Mouse (Mus musculus): Measurements from ENCODE around the gene Ube3a. TPM values are rescaled to one million over a fixed set of nuclear protein-coding genes. Genes with fewer than 3 reads are reported as not detected.

The Ube3a gene
- polyA plus RNA-seq (2014; fragmentation: Nextera tagmentation; extraction: Ambion mirVana): 165 and 185 TPM in 2 replicates

GRCm38 (mm10) chr7:59228045-59228865 is at the start of gene Ube3a:
Gene Ube3a, plus strand, starts transcription at chr7:59228750.
- Histone ChIP-seq H3K36me3 (ENCODE audit: control insufficient read depth, insufficient read depth, low read length) (no peaks in the 10 kb centered on the region), H3K4me3 (ENCODE audit: low read depth, low read length) (peak within 1 kb of the TSS; percentile 94), H3K9me3 (ENCODE audit: control insufficient read depth, low read length) (no peaks in the 10 kb centered on the region), H3K27ac (ENCODE audit: low read depth, low read length) (peak within 1 kb of the TSS; percentile 97), H3K4me1 (ENCODE audit: control insufficient read depth, insufficient read depth, low read length) (peaks cover 13% of the 10 kb centered on the region), H3K4me2 (ENCODE audit: low read depth, low read length) (peak within 1 kb of the TSS; percentile 64), H3K27me3 (ENCODE audit: control insufficient read depth, insufficient read depth, low read length) (peaks cover 3% of the 10 kb centered on the region; the same call in 1 of the 2 replicates), H3K9ac (replicated peaks; ENCODE audit: low read depth, low read length) (peak within 1 kb of the TSS; percentile 98)
- peak; percentile 97 for ATAC-seq (ENCODE audit: low read depth)
- under 1% methylated on average over 50 of the region's 50 CpGs for WGBS

GRCm38 (mm10) chr7:59192831-59193230 is 35.7 kb upstream of the Ube3a start:
- Histone ChIP-seq H3K27me3 (ENCODE audit: control insufficient read depth, insufficient read depth, low read length) (no peaks in the 10 kb centered on the region), H3K27ac (ENCODE audit: low read depth, low read length) (no peak overlapping the region), H3K36me3 (ENCODE audit: control insufficient read depth, insufficient read depth, low read length) (no peaks in the 10 kb centered on the region), H3K4me1 (ENCODE audit: control insufficient read depth, insufficient read depth, low read length) (no peaks in the 10 kb centered on the region), H3K9ac (replicated peaks; ENCODE audit: low read depth, low read length) (no peak overlapping the region), H3K9me3 (ENCODE audit: control insufficient read depth, low read length) (no peaks in the 10 kb centered on the region), H3K4me3 (ENCODE audit: low read depth, low read length) (no peak overlapping the region), H3K4me2 (ENCODE audit: low read depth, low read length) (no peak overlapping the region)
- no peak for ATAC-seq (ENCODE audit: low read depth)

GRCm38 (mm10) chr7:59214911-59215310 is 13.6 kb upstream of the Ube3a start:
- Histone ChIP-seq H3K4me1 (ENCODE audit: control insufficient read depth, insufficient read depth, low read length) (no peaks in the 10 kb centered on the region), H3K9me3 (ENCODE audit: control insufficient read depth, low read length) (peaks cover 5% of the 10 kb centered on the region), H3K36me3 (ENCODE audit: control insufficient read depth, insufficient read depth, low read length) (no peaks in the 10 kb centered on the region), H3K4me3 (ENCODE audit: low read depth, low read length) (no peak overlapping the region), H3K27me3 (ENCODE audit: control insufficient read depth, insufficient read depth, low read length) (no peaks in the 10 kb centered on the region), H3K4me2 (ENCODE audit: low read depth, low read length) (no peak overlapping the region), H3K9ac (replicated peaks; ENCODE audit: low read depth, low read length) (no peak overlapping the region), H3K27ac (ENCODE audit: low read depth, low read length) (no peak overlapping the region)
- 67% methylated on average over 1 of the region's 1 CpGs for WGBS
- ATAC-seq (ENCODE audit: low read depth): no peak

GRCm38 (mm10) chr7:59221244-59221643 is 7.3 kb upstream of the Ube3a start:
- Histone ChIP-seq H3K4me1 (ENCODE audit: control insufficient read depth, insufficient read depth, low read length) (no peaks in the 10 kb centered on the region), H3K9me3 (ENCODE audit: control insufficient read depth, low read length) (no peaks in the 10 kb centered on the region), H3K9ac (replicated peaks; ENCODE audit: low read depth, low read length) (no peak overlapping the region), H3K27ac (ENCODE audit: low read depth, low read length) (no peak overlapping the region), H3K4me3 (ENCODE audit: low read depth, low read length) (no peak overlapping the region), H3K4me2 (ENCODE audit: low read depth, low read length) (no peak overlapping the region), H3K27me3 (ENCODE audit: control insufficient read depth, insufficient read depth, low read length) (no peaks in the 10 kb centered on the region), H3K36me3 (ENCODE audit: control insufficient read depth, insufficient read depth, low read length) (no peaks in the 10 kb centered on the region)
- WGBS: 96% methylated on average over 1 of the region's 1 CpGs
- no peak for ATAC-seq (ENCODE audit: low read depth)

GRCm38 (mm10) chr7:59228866-59229182 is 274 bp downstream of the Ube3a start:
- Histone ChIP-seq H3K36me3 (ENCODE audit: control insufficient read depth, insufficient read depth, low read length) (no peaks in the 10 kb centered on the region), H3K4me3 (ENCODE audit: low read depth, low read length) (peak overlapping the region; percentile 94), H3K27me3 (ENCODE audit: control insufficient read depth, insufficient read depth, low read length) (peaks cover 3% of the 10 kb centered on the region; the same call in 1 of the 2 replicates), H3K9ac (replicated peaks; ENCODE audit: low read depth, low read length) (peak overlapping the region; percentile 98), H3K9me3 (ENCODE audit: control insufficient read depth, low read length) (no peaks in the 10 kb centered on the region), H3K27ac (ENCODE audit: low read depth, low read length) (peak overlapping the region; percentile 97), H3K4me2 (ENCODE audit: low read depth, low read length) (peak overlapping the region; percentile 64; the same call in 1 of the 2 replicates), H3K4me1 (ENCODE audit: control insufficient read depth, insufficient read depth, low read length) (peaks cover 13% of the 10 kb centered on the region)
- ATAC-seq (ENCODE audit: low read depth): peak; percentile 80
- under 1% methylated on average over 39 of the region's 39 CpGs for WGBS

- WGBS: under 1% methylated on average over 47 of the region's 52 CpGs
- peak overlapping the region; percentile 64 for H3K4me2 ChIP-seq (ENCODE audit: low read depth, low read length)
- H3K4me3 ChIP-seq (ENCODE audit: low read depth, low read length): peak overlapping the region; percentile 94
Measured at GRCm38 (mm10) chr7:59229183-59229911, 797 bp downstream of the Ube3a start.

GRCm38 (mm10) chr7:59230304-59230703 is 1.8 kb downstream of the Ube3a start:
- no peaks in the 10 kb centered on the region for H3K9me3 ChIP-seq (ENCODE audit: control insufficient read depth, low read length)
- no peak for ATAC-seq (ENCODE audit: low read depth)
- WGBS: 52% methylated on average over 4 of the region's 4 CpGs
- H3K27me3 ChIP-seq (ENCODE audit: control insufficient read depth, insufficient read depth, low read length): peaks cover 3% of the 10 kb centered on the region; the same call in 1 of the 2 replicates
- H3K4me1 ChIP-seq (ENCODE audit: control insufficient read depth, insufficient read depth, low read length): peaks cover 13% of the 10 kb centered on the region
- H3K4me3 ChIP-seq (ENCODE audit: low read depth, low read length): peak overlapping the region; percentile 94
- peak overlapping the region; percentile 64 for H3K4me2 ChIP-seq (ENCODE audit: low read depth, low read length)
- H3K27ac ChIP-seq (ENCODE audit: low read depth, low read length): no peak overlapping the region
- H3K36me3 ChIP-seq (ENCODE audit: control insufficient read depth, insufficient read depth, low read length): no peaks in the 10 kb centered on the region
- peak overlapping the region; percentile 98 for H3K9ac ChIP-seq (replicated peaks; ENCODE audit: low read depth, low read length)

More at GRCm38 (mm10) chr7:59229183-59229911, 797 bp downstream of the Ube3a start:
- no peaks in the 10 kb centered on the region for H3K36me3 ChIP-seq (ENCODE audit: control insufficient read depth, insufficient read depth, low read length)
- H3K27me3 ChIP-seq (ENCODE audit: control insufficient read depth, insufficient read depth, low read length): peaks cover 3% of the 10 kb centered on the region; the same call in 1 of the 2 replicates
- peak overlapping the region; percentile 98 for H3K9ac ChIP-seq (replicated peaks; ENCODE audit: low read depth, low read length)
- H3K4me1 ChIP-seq (ENCODE audit: control insufficient read depth, insufficient read depth, low read length): peaks cover 13% of the 10 kb centered on the region
- no peaks in the 10 kb centered on the region for H3K9me3 ChIP-seq (ENCODE audit: control insufficient read depth, low read length)
- peak; percentile 61 for ATAC-seq (ENCODE audit: low read depth)
- H3K27ac ChIP-seq (ENCODE audit: low read depth, low read length): peak overlapping the region; percentile 97

GRCm38 (mm10) chr7:59230768-59231167 is 2.2 kb downstream of the Ube3a start:
- 40% methylated on average over 5 of the region's 5 CpGs for WGBS
- ATAC-seq (ENCODE audit: low read depth): no peak
- H3K27me3 ChIP-seq (ENCODE audit: control insufficient read depth, insufficient read depth, low read length): peaks cover 3% of the 10 kb centered on the region; the same call in 1 of the 2 replicates
- H3K4me1 ChIP-seq (ENCODE audit: control insufficient read depth, insufficient read depth, low read length): peaks cover 13% of the 10 kb centered on the region
- H3K27ac ChIP-seq (ENCODE audit: low read depth, low read length): no peak overlapping the region
- H3K9me3 ChIP-seq (ENCODE audit: control insufficient read depth, low read length): no peaks in the 10 kb centered on the region
- H3K36me3 ChIP-seq (ENCODE audit: control insufficient read depth, insufficient read depth, low read length): no peaks in the 10 kb centered on the region
- H3K4me3 ChIP-seq (ENCODE audit: low read depth, low read length): peak overlapping the region; percentile 94
- peak overlapping the region; percentile 64 for H3K4me2 ChIP-seq (ENCODE audit: low read depth, low read length)
- 0 out of 2 replicates have a peak overlapping the region, but pooled peaks have one; percentile 2 for H3K9ac ChIP-seq (replicated peaks; ENCODE audit: low read depth, low read length)

- Histone ChIP-seq H3K9ac (replicated peaks; ENCODE audit: low read depth, low read length) (no peak overlapping the region), H3K27me3 (ENCODE audit: control insufficient read depth, insufficient read depth, low read length) (peaks cover 3% of the 10 kb centered on the region; the same call in 1 of the 2 replicates), H3K36me3 (ENCODE audit: control insufficient read depth, insufficient read depth, low read length) (no peaks in the 10 kb centered on the region), H3K4me3 (ENCODE audit: low read depth, low read length) (no peak overlapping the region), H3K27ac (ENCODE audit: low read depth, low read length) (no peak overlapping the region), H3K4me2 (ENCODE audit: low read depth, low read length) (peak overlapping the region; percentile 23; the same call in 1 of the 2 replicates), H3K4me1 (ENCODE audit: control insufficient read depth, insufficient read depth, low read length) (peaks cover 13% of the 10 kb centered on the region), H3K9me3 (ENCODE audit: control insufficient read depth, low read length) (no peaks in the 10 kb centered on the region)
- no peak for ATAC-seq (ENCODE audit: low read depth)
- 73% methylated on average over 1 of the region's 1 CpGs for WGBS
Measured at GRCm38 (mm10) chr7:59231960-59232359, 3.4 kb downstream of the Ube3a start.

All from neural tube, embryonic 14.5 days (tissue).